Mouse (Mus musculus) Patski (cell line): Measurements from ENCODE around the gene Cdc42se2. TPM values are rescaled to one million over a fixed set of nuclear protein-coding genes. Genes with fewer than 3 reads are reported as not detected.

Experiments
- ATAC-seq: fragments of 100-300 bp; one replicate; pipeline ENCODE4 v1.8.0; 2021
- CTCF ChIA-PET: fragments of 350-600 bp; sonication (Branson Sonifier 250); formaldehyde crosslinking; loops from one replicate; lab custom pipeline; 2022; ENCODE audit warnings: inconsistent platforms; lab: Charles Lee
- POLR2A ChIA-PET: fragments of 350-600 bp; sonication (Branson Sonifier 250); formaldehyde crosslinking; loops from one replicate; lab custom pipeline; 2022; ENCODE audit warnings: antibody characterized with exemption, inconsistent platforms; lab: Charles Lee
- DNase-seq: peaks from one replicate; pipeline ENCODE4 v3.0.0-alpha.2; 2011; ENCODE audit warnings: low read depth, low spot score
- H3K27me3 ChIP-seq: fragments of 371-371 bp; one replicate; pipeline ENCODE4 v1.5.1; 2021
- CTCF ChIP-seq: fragments of 100-300 bp; IDR thresholded peaks from one replicate; pipeline ENCODE4 v1.5.1; 2021
- in situ Hi-C: fragments of 300-500 bp; cut with MboI; formaldehyde crosslinking; loops from 3 replicates; pipeline ENCODE4 v1.11.1; 2018; ENCODE audit warnings: low pct_unique_long_range_greater_than_20kb, mixed read lengths
- polyA plus RNA-seq: library from polyadenylated mRNA; unstranded; gene quantifications from one replicate; pipeline ENCODE4 v1.2.3, GENCODE M21; 2021

The Cdc42se2 gene
- polyA plus RNA-seq, 1 experiment from 2014 or later = 66.1 TPM

DNA sequence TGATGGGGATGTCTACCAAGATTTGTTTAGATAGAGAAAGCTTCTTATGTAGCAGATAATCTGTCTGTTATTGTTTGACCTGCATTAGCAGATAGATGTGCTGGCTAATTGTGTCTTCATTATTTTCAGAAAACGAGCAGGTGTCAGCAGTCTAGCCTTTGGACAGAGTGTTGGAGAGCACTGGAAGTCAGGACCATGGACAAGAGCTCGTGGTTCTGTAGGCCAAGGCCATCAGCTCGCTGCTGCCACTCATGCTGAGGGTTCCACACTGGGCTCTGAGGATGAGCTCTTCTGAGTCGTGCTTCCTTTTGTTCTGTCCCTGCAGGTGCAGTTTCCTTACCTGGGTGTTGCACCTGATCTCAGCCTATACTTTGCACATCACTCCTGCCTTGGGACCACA is 91.5 kb downstream of the Cdc42se2 start:
- ATAC-seq = no peak
- no peak for TF ChIP-seq CTCF
- in situ Hi-C loops = no loop called here
- POLR2A ChIA-PET = interaction anchor here (0.8 kb wide), 1 partner anchor 14 kb away, joined by 3 read pairs; no protein-coding TSS in a partner anchor
- no peak for DNase-seq
- CTCF ChIA-PET = interaction anchor here (1.5 kb wide), 1 partner anchor 167 kb away, joined by 4 read pairs; no protein-coding TSS in a partner anchor
- H3K27me3 ChIP-seq = no peaks in the 10 kb centered on the region

DNA sequence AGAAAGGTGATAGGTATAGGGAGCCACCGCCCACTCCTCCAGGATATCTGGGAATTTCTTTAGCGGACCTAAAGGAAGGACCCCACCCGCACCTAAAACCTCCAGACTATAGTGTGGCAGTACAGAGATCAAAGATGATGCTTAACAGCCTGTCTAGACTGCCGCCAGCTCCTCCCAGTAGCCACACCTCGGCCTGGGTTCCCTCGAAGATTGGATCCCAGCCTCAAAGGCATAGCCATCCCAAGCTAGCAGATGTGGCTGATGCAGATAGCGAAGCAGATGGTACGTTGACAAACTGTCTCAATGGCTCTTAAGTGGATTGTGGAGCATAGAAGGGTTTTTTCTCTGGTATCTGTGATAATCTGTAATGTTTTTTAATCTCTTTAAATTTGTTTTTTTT is 93.2 kb downstream of the Cdc42se2 start:
- CTCF ChIA-PET = no interaction called here
- DNase-seq (no peak), ATAC-seq (no peak)
- POLR2A ChIA-PET = no interaction called here
- in situ Hi-C loops = no loop called here
- no peak for TF ChIP-seq CTCF
- no peaks in the 10 kb centered on the region for H3K27me3 ChIP-seq

DNA sequence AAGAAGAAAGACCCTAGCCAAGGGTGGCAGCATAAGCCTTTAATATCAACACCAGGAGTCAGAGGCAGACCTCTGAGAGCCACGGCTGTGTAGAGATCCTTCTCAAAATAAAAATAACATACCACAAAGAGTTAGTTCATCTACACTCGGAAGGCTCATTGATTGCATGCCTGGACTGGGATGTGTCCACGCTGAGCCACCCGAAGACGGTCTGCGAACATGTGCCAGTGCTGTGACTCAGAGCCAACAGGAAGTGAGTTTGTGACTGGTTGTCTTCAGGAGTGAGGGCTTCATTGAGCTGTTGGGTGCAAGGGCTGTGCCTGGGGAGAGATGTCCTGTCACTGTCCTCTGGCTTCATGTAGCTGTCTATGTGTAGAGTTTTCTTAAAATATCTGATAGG is 93.8 kb downstream of the Cdc42se2 start:
- ATAC-seq (no peak), DNase-seq (no peak)
- H3K27me3 ChIP-seq = no peaks in the 10 kb centered on the region
- CTCF ChIA-PET = no interaction called here
- in situ Hi-C loops = no loop called here
- POLR2A ChIA-PET = no interaction called here
- no peak for TF ChIP-seq CTCF

DNA sequence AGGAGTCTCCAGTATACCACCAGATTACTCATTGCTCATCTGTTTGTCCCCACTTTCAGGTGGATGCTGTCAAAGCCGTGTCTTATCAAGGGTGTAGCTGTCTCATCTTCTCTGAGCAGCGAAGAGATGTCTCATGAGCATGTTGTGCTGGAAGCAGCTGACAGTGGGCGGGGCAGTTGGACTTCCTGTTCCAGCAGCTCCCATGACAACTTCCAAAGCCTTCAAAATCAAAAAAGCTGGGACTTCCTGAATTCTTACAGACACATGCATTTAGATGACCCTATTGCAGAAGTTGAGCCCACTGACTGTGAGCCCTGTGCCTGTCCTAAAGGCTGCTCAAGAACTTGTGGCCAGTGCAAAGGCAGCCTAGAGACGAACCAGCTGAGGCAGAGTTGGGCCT is 96.3 kb downstream of the Cdc42se2 start:
- ChIA-PET CTCF (interaction anchor here (1.0 kb wide), 1 partner anchor 11 kb away, joined by 3 read pairs; no protein-coding TSS in a partner anchor), POLR2A (interaction anchor here (0.6 to 0.7 kb wide), 2 partner anchors 10 to 162 kb away, joined by 3 to 6 read pairs; no protein-coding TSS in a partner anchor)
- ATAC-seq = no peak
- TF ChIP-seq CTCF = no peak
- DNase-seq = no peak
- no peaks in the 10 kb centered on the region for H3K27me3 ChIP-seq
- in situ Hi-C loops = no loop called here

DNA sequence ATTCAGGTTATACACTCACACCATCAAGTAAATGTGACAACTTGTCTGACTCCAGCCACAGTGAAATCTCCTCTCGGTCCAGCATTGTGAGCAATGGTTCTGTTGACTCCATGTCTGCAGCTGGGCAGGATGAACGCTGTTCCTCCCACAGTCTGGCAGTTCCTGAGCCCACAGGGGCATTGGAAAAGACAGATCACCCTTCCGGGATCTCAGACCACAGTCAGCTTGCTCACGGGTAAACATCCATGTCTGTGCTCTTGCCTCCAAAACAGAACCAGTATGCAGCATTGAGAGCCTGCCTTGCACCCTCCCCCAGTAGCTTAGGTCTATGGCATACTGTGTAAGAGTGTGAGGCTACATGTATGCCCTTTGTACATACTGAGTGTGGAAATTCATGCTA is 97.3 kb downstream of the Cdc42se2 start:
- CTCF ChIA-PET = no interaction called here
- POLR2A ChIA-PET = no interaction called here
- in situ Hi-C loops = no loop called here
- H3K27me3 ChIP-seq = no peaks in the 10 kb centered on the region
- no peak for TF ChIP-seq CTCF
- DNase-seq = no peak
- ATAC-seq = no peak

DNA sequence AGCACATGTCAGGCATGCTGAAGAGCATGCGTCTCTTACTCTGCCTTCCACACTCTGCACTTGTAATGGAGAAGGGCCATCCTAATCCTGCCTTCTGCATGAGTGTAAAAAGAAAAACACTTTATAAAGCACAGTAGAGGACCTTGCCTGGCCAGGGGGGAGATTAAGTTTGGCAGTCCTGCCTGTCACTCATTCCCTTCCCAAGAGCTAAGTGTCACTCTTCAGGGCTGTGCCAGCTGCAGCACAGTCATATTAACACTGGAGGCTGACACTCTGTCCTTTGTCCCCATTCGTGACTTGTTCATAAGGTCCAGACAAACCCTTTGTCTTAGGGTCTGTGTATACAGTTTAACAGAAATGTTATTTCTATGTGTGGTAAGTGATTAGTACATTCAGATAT is 102.6 kb downstream of the Cdc42se2 start:
- ChIA-PET POLR2A (no interaction called here), CTCF (no interaction called here)
- TF ChIP-seq CTCF = no peak
- ATAC-seq = no peak
- DNase-seq = no peak
- no peaks in the 10 kb centered on the region for H3K27me3 ChIP-seq
- in situ Hi-C loops = no loop called here

DNA sequence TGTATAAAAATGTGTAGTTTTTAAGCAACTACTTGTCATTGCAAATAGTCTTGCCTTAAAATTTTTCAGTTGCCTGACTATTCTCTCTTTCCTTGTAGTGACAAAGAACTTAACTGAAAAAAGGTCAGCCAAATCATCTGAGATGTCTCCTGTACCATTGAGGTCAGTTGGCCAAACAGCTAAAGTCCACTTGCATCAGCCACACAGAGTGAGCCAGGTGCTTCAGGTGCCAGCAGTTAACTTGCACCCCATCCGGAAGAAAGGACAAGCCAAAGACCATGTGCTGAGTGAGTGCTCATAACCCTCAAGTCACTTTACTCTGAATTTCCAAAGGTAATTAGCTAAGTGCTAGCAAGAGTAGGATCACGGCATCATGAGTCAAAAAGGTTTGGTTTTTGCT is 108.3 kb downstream of the Cdc42se2 start:
- no peaks in the 10 kb centered on the region for H3K27me3 ChIP-seq
- ChIA-PET POLR2A (no interaction called here), CTCF (no interaction called here)
- in situ Hi-C loops = no loop called here
- TF ChIP-seq CTCF = no peak
- DNase-seq (no peak), ATAC-seq (no peak)

DNA sequence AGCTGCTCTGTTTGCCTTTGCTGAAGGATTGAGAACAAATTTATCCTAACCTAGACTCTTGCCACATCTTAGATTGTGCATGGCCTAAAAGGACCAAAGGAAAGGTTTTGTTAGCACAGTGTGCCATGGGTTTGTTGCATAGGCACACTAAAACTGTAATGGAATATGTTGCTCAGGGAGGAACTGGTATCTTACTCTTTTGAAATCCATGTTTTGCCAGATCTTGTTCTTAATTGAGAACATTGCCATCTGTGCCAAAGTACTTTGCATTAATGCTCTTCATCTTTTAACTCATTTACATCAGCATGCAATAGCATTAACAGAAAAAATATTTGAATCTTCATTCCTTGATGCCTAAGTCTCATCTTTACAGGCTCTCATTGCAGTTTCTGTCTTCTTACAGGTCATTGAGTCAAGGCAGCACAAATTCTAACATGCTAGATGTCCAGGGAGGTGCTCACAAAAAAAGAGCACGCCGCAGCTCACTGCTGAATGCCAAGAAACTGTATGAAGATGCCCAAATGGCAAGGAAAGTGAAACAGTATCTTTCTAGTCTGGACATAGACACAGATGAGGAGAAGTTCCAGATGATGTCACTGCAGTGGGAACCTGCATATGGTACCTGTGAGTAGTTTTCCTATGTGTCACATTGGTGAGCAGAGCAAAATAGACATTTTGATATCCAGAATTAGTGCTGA is 111.5 kb downstream of the Cdc42se2 start:
- DNase-seq (no peak), ATAC-seq (no peak)
- ChIA-PET CTCF (no interaction called here), POLR2A (no interaction called here)
- no peak for TF ChIP-seq CTCF
- no peaks in the 10 kb centered on the region for H3K27me3 ChIP-seq
- in situ Hi-C loops = no loop called here

DNA sequence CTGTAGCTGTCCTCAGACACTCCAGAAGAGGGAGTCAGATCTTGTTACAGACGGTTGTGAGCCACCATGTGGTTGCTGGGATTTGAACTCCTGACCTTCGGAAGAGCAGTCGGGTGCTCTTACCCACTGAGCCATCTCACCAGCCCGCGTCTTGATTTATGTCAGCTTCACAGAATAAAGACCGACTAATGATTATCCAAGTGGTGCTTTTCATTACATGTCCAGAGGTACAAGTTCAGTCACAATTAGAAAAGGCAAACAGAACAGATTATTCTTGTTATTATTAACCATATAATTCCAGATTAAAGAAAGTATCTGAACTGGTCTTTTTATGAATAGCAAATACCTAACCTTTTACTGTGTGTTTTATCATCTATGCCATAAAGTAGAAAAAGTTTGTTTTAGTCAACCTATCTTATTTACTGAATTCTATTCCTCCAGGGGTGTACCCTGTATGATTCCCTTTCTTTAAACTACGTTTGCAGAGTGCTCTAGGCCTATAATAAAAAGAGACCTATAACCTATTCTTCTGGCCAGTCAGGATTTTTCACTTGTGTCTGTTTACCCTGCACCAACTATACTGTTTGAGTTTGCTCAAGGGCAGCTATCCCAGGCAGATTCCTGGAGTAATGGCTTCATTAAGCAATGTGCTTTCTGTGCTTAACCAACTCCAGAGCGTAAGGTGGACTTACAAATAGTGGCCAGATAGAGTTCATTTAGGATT is 113.7 kb downstream of the Cdc42se2 start:
- ATAC-seq = no peak
- no peak for TF ChIP-seq CTCF
- H3K27me3 ChIP-seq = no peaks in the 10 kb centered on the region
- in situ Hi-C loops = no loop called here
- ChIA-PET CTCF (no interaction called here), POLR2A (no interaction called here)
- no peak for DNase-seq

Other genes with a start within 250 kb of the Cdc42se2 start
- 16.3 TPM for gene Lyrm7, start 73.2 kb upstream of the Cdc42se2 start, polyA plus RNA-seq
- 815 TPM for gene Hint1, start 78.7 kb upstream of the Cdc42se2 start, polyA plus RNA-seq
- gene Gpx3, start 114.8 kb upstream of the Cdc42se2 start, polyA plus RNA-seq = 1,215 TPM
- 53.2 TPM for gene Tnip1, start 175.2 kb upstream of the Cdc42se2 start, polyA plus RNA-seq
- 333 TPM for gene Anxa6, start 245.8 kb upstream of the Cdc42se2 start, polyA plus RNA-seq